Mouse (Mus musculus) liver, embryonic 14.5 days (tissue): ENCODE results near the gene Gm20219.

Experiments
- CTCF ChIP-seq: IDR thresholded peaks from 2 replicates; pipeline ENCODE4 v1.5.1; 2016; ENCODE audit warnings: antibody characterized with exemption, low read depth, control low read depth
- EP300 ChIP-seq: IDR thresholded peaks from 2 replicates; pipeline ENCODE4 v1.6.1; 2016; ENCODE audit warnings: antibody characterized with exemption, low read depth

- TF ChIP-seq CTCF: no peak
- no peak for TF ChIP-seq EP300
Measured at GRCm38 (mm10) chr17:56536192-56536591, 18.0 kb downstream of the Gm20219 start.
